Mouse (Mus musculus): ENCODE data around the gene Ltn1.

DNA sequence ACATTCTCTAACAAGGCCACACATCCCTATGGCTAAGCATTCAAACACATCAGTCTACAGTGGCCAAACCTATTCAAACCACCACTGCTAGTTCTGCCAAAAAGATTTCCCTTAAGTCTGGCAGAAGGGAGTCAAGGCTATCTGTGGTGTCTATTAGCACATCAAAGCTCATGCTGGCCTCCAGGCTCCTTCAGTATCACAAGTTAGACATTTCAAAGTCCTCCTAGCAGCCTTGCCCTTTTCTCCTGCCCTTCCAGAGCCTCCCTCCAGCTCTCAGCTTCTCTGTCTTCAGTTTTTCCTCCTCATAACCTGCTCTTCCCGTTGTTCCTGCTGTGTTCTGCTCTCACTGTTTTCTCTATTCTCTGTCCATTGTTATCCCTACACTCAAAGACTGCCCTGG is 11.7 kb upstream of the Ltn1 start:
- TF ChIP-seq CTCF (IDR thresholded peaks at IDR 0.05; ENCODE audit: low read depth) = no peak
- no peak for TF ChIP-seq EP300 (IDR thresholded peaks at IDR 0.05; ENCODE audit: low read depth)
